Mouse (Mus musculus) cortical plate, adult 2 months (tissue): ENCODE results near the gene Stk39.

ENCODE experiments used
- CTCF ChIP-seq: fragments of 200-500 bp; IDR thresholded peaks from 2 replicates; pipeline ENCODE4 v1.5.1; 2011; ENCODE audit warnings: mild to moderate bottlenecking, control low read depth, low read length; ENCODE audit not compliant: insufficient read depth; ENCODE audit errors: extremely low read depth
- POLR2A ChIP-seq: fragments of 200-500 bp; IDR thresholded peaks from 2 replicates; pipeline ENCODE4 v1.6.1; 2011; ENCODE audit warnings: mild to moderate bottlenecking, low read length, control low read depth; ENCODE audit not compliant: insufficient read depth; ENCODE audit errors: extremely low read depth

DNA sequence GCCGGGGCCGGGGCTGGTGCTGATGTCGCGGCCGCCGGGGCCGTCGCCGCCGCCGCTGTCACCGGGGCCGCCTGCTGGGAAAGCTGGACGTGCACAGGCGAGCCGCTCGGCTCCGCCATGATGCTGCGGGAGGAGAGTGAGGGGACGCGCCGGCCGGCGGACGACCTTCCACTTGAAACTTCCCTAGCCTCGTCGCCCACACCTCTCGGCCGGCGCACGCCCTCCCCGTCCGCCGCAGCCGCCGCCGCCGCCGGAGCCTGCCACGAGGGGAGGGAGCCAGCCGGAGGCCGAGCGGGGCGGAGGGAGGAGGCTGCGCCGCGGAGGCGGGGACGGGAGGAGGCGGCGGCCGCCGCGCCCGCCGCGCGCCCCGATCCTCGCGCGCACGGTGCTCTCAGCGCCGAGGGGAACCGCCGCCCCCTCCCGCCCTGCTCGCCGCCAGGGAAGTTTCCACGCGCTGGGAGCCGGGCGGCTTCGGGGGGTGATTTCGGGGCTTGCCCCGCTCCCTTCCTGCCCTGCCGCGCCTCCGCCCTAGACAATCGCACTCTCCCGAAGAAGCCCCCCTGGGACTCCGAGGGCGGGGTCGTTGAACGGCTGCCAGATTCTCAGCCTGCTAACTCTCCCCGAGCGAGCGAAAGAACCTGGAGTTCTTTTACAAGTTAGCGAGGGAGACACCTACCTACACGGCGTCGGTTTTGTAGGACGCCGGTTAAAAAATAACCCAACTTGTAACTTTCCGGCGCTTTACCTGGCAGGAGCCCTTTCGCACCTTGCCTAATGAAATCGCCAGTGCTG lies at the start of gene Stk39:
- TF ChIP-seq CTCF (no peak), POLR2A (no peak)
